Mouse (Mus musculus) erythroblast, embryonic 14.5 days (primary cell): ENCODE data around the gene Lyrm7.

Experiments used
- GATA1 ChIP-seq: IDR thresholded peaks from 2 replicates; pipeline ENCODE4 v1.6.1; 2012; ENCODE audit warnings: low read length, inconsistent platforms, mixed read lengths
- TAL1 ChIP-seq: IDR thresholded peaks from 3 replicates; pipeline ENCODE4 v1.6.1; 2012; ENCODE audit warnings: low read length, inconsistent platforms, mixed read lengths

DNA sequence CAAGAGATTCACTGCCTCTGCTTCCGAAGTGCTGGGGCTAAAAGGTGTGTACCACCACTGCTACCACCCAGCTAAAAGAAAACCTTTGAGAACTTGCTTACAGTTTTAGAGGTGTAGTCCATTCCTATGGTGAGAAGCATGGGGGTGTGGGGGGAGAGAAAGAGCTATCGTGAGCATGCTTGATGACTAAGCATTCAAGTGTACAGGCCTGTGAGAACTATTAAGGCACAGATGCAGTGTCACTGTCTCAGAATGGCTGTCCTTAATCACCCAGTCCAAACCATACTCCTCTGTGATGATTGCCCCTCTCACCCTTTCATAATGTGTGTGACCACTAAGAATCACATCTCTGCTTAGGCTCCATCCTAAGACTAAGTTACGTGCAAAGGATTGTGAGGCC lies 8.6 kb upstream of the Lyrm7 start:
- TF ChIP-seq TAL1 (no peak), GATA1 (no peak)
